Mouse (Mus musculus) midbrain, embryonic 12.5 days (tissue): ENCODE results near the gene Magi1. TPM values are rescaled to one million over a fixed set of nuclear protein-coding genes. Genes with fewer than 3 reads are reported as not detected.

Experiments used
- ATAC-seq: fragments of 200-750 bp; cut with Nextera tagmentation; 2 replicates; pipeline ENCODE4 v1.8.0; 2017; ENCODE audit warnings: low read depth, moderate TSS enrichment, moderate library complexity; ENCODE audit not compliant: low FRiP score
- H3K27ac ChIP-seq: fragments of 300-500 bp; sonication (generic); replicated peaks from 2 replicates; pipeline ENCODE4 v1.5.1; 2016; ENCODE audit warnings: mild to moderate bottlenecking
- H3K27me3 ChIP-seq: fragments of 300-500 bp; sonication (generic); 2 replicates; pipeline ENCODE4 v1.6.1; 2016; ENCODE audit warnings: mild to moderate bottlenecking
- H3K36me3 ChIP-seq: fragments of 300-500 bp; sonication (generic); 2 replicates; pipeline ENCODE4 v1.6.1; 2016
- H3K4me1 ChIP-seq: fragments of 300-500 bp; sonication (generic); 2 replicates; pipeline ENCODE4 v1.6.1; 2016
- H3K4me2 ChIP-seq: fragments of 300-500 bp; sonication (generic); replicated peaks from 2 replicates; pipeline ENCODE4 v1.6.1; 2016; ENCODE audit warnings: mild to moderate bottlenecking, moderate library complexity
- H3K4me3 ChIP-seq: fragments of 300-500 bp; sonication (generic); 2 replicates; pipeline ENCODE4 v1.5.1; 2016; ENCODE audit warnings: mild to moderate bottlenecking
- H3K9ac ChIP-seq: fragments of 300-500 bp; sonication (generic); replicated peaks from 2 replicates; pipeline ENCODE4 v1.6.1; 2016; ENCODE audit warnings: mild to moderate bottlenecking, moderate library complexity
- H3K9me3 ChIP-seq: fragments of 300-500 bp; sonication (generic); 2 replicates; pipeline ENCODE4 v1.6.1; 2016; ENCODE audit warnings: mild to moderate bottlenecking
- WGBS: fragments of 180-500 bp; shearing (Covaris S2); methylation state at CpG from one replicate; pipeline ENCODE4 v1.1.7; 2016; 5-methylcytosine and 5-hydroxymethylcytosine counted together
- polyA plus RNA-seq: library from polyadenylated mRNA; unstranded; fragments of >200 nt; fragmentation: Nextera tagmentation; extraction: Ambion mirVana; gene quantifications from 2 replicates; pipeline ENCODE4 v1.2.1, GENCODE M21; 2016

Magi1 gene
- polyA plus RNA-seq, 1 experiment from 2014 or later = 45.1 TPM

GRCm38 (mm10) chr6:94124279-94124678, 159.4 kb downstream of the Magi1 start:
- Histone ChIP-seq H3K27me3 (no peaks in the 10 kb centered on the region), H3K4me2 (no peak overlapping the region), H3K9me3 (no peaks in the 10 kb centered on the region), H3K4me3 (no peak overlapping the region), H3K4me1 (peaks cover 20% of the 10 kb centered on the region), H3K9ac (no peak overlapping the region), H3K36me3 (no peaks in the 10 kb centered on the region), H3K27ac (no peak overlapping the region)
- WGBS = 81% methylated on average over 2 of the region's 2 CpGs
- no peak for ATAC-seq

- ATAC-seq = no peak
- H3K27ac ChIP-seq = no peak overlapping the region
- no peaks in the 10 kb centered on the region for H3K27me3 ChIP-seq
- no peak overlapping the region for H3K9ac ChIP-seq
- no peak overlapping the region for H3K4me2 ChIP-seq
- no peaks in the 10 kb centered on the region for H3K9me3 ChIP-seq
- 70% methylated on average over 8 of the region's 8 CpGs for WGBS
- peaks cover 8% of the 10 kb centered on the region; the same call in 1 of the 2 replicates for H3K4me1 ChIP-seq
- no peaks in the 10 kb centered on the region for H3K36me3 ChIP-seq
- no peak overlapping the region for H3K4me3 ChIP-seq
Measured at GRCm38 (mm10) chr6:94122566-94123150, 161.1 kb downstream of the Magi1 start.

DNA sequence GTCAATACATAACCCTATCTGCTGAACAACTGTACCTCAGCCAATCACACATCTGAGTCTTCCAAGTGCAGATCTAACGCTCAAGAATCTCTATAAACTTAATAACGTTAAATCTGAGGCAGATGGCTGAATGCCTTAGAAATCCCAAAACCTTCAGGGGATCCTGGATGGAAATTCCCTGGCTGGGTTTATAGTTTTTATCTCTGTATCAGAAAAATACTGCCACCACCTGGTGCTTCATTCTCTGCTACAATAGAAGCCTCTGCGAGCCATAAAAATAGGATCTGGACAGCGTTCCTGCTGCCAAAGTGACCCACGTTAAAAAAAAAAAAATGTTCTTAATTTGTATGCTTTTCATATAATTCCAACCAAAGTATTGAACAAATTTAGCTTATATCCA, 162.2 kb downstream of the Magi1 start:
- WGBS = 78% methylated on average over 5 of the region's 5 CpGs
- Histone ChIP-seq H3K9ac (no peak overlapping the region), H3K9me3 (no peaks in the 10 kb centered on the region)

DNA sequence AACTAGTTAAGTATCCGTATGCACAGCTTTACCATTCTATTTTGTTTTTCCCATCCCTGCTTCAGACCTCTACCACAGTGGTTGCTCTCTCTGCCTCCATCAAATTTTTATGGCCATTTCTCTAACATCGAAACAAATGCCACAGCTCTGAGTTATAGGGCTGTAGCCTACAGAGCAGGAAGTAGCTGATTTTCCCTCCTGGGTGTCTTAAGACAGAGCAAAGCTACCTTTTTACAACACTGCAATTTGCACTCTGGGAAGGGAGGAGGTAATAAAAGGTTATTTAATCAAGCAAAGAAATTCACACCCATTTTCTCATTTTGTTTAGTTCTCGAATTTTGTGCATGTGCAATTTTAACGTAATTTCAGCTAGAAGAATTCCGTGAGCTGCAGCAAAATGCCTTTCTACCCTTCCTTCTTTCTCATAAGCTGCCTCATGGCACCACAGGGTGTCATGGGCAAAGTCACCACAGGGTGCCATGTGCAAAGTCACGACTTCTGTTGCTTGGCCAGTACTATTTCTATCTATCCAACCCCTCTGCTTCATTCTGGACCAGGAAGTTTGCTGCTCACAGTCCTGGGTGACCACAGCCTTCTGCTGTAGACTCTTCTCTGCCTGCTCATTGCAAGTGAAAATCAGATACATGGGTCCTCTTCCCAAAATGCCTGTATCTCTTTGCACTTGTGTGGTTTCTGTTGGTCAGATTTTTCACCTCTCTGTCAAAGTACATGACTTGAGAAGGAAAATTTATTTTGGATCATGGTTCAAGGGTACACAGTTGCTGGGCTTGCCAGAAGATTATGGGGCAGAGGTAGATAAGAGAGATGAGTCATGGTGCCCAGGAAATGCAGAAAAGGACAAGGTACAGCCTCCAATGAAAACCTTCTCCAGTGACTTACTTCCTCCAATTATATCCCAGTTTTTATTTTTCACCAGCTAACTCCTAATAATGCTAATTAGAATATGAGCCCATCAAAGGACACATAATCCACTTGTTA, 167.0 kb downstream of the Magi1 start:
- Histone ChIP-seq H3K36me3 (no peaks in the 10 kb centered on the region), H3K4me2 (no peak overlapping the region), H3K27ac (no peak overlapping the region), H3K4me3 (no peak overlapping the region), H3K27me3 (no peaks in the 10 kb centered on the region), H3K9ac (no peak overlapping the region), H3K9me3 (no peaks in the 10 kb centered on the region), H3K4me1 (no peaks in the 10 kb centered on the region)
- no peak for ATAC-seq
- WGBS = 86% methylated on average over 6 of the region's 6 CpGs

More for the DNA sequence above, 162.2 kb downstream of the Magi1 start:
- no peak overlapping the region for H3K4me2 ChIP-seq
- no peaks in the 10 kb centered on the region for H3K36me3 ChIP-seq
- no peak overlapping the region for H3K4me3 ChIP-seq
- ATAC-seq = no peak
- peaks cover 6% of the 10 kb centered on the region; the same call in 1 of the 2 replicates for H3K4me1 ChIP-seq
- H3K27ac ChIP-seq = no peak overlapping the region
- no peaks in the 10 kb centered on the region for H3K27me3 ChIP-seq

GRCm38 (mm10) chr6:94111833-94112232, 171.9 kb downstream of the Magi1 start:
- Histone ChIP-seq H3K36me3 (no peaks in the 10 kb centered on the region), H3K27me3 (no peaks in the 10 kb centered on the region), H3K27ac (no peak overlapping the region), H3K9ac (no peak overlapping the region), H3K9me3 (no peaks in the 10 kb centered on the region), H3K4me2 (no peak overlapping the region), H3K4me1 (no peaks in the 10 kb centered on the region), H3K4me3 (no peak overlapping the region)
- ATAC-seq = no peak

GRCm38 (mm10) chr6:94107401-94108107, 176.2 kb downstream of the Magi1 start:
- Histone ChIP-seq H3K4me2 (no peak overlapping the region), H3K27ac (no peak overlapping the region), H3K9ac (no peak overlapping the region), H3K9me3 (no peaks in the 10 kb centered on the region), H3K36me3 (no peaks in the 10 kb centered on the region), H3K27me3 (no peaks in the 10 kb centered on the region), H3K4me3 (no peak overlapping the region), H3K4me1 (peaks cover 5% of the 10 kb centered on the region; the same call in 1 of the 2 replicates)
- ATAC-seq = no peak
- 85% methylated on average over 11 of the region's 11 CpGs for WGBS

DNA sequence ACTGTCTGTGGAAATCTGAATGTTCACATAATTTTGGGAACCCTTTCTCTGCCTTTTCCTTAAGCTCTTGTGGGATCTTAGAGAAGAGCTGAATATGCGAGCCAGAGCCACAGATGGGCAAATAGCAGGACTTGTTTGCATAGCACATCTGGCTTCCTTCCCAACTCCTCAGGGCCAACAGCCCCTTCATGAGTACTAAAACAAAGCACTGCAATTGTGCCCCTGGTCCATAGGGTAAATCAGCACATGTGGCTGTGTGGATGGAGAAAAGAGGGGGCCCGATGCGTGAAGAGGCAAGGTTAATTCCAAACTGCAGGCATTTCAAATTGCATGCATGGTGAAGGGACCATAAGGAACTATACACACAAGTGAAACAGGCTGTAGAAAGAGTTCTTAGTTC, 180.1 kb downstream of the Magi1 start:
- no peak overlapping the region for H3K4me2 ChIP-seq
- WGBS = 64% methylated on average over 3 of the region's 3 CpGs
- H3K27me3 ChIP-seq = no peaks in the 10 kb centered on the region
- no peaks in the 10 kb centered on the region for H3K36me3 ChIP-seq
- no peak overlapping the region for H3K4me3 ChIP-seq
- no peaks in the 10 kb centered on the region for H3K9me3 ChIP-seq
- H3K27ac ChIP-seq = no peak overlapping the region
- ATAC-seq = no peak
- H3K9ac ChIP-seq = no peak overlapping the region
- H3K4me1 ChIP-seq = peaks cover 5% of the 10 kb centered on the region; the same call in 1 of the 2 replicates

- WGBS = 55% methylated on average over 5 of the region's 5 CpGs
- H3K27me3 ChIP-seq = no peaks in the 10 kb centered on the region
- H3K27ac ChIP-seq = no peak overlapping the region
- H3K9me3 ChIP-seq = no peaks in the 10 kb centered on the region
- ATAC-seq = no peak
- H3K4me2 ChIP-seq = no peak overlapping the region
- peaks cover 5% of the 10 kb centered on the region; the same call in 1 of the 2 replicates for H3K4me1 ChIP-seq
- H3K4me3 ChIP-seq = no peak overlapping the region
- no peaks in the 10 kb centered on the region for H3K36me3 ChIP-seq
- no peak overlapping the region for H3K9ac ChIP-seq
Measured at GRCm38 (mm10) chr6:94101256-94101655, 182.5 kb downstream of the Magi1 start.

GRCm38 (mm10) chr6:94094924-94095685, 188.6 kb downstream of the Magi1 start:
- peaks cover 3% of the 10 kb centered on the region; the same call in 1 of the 2 replicates for H3K27me3 ChIP-seq
- ATAC-seq = no peak
- H3K9ac ChIP-seq = no peak overlapping the region
- H3K27ac ChIP-seq = no peak overlapping the region
- no peak overlapping the region for H3K4me2 ChIP-seq
- 57% methylated on average over 4 of the region's 4 CpGs for WGBS
- no peaks in the 10 kb centered on the region for H3K36me3 ChIP-seq
- no peak overlapping the region for H3K4me3 ChIP-seq
- H3K4me1 ChIP-seq = peaks cover 15% of the 10 kb centered on the region
- H3K9me3 ChIP-seq = no peaks in the 10 kb centered on the region

GRCm38 (mm10) chr6:94092969-94093597, 190.6 kb downstream of the Magi1 start:
- no peaks in the 10 kb centered on the region for H3K9me3 ChIP-seq
- H3K9ac ChIP-seq = no peak overlapping the region
- WGBS = 47% methylated on average over 8 of the region's 8 CpGs
- H3K27ac ChIP-seq = no peak overlapping the region
- no peaks in the 10 kb centered on the region for H3K36me3 ChIP-seq
- H3K27me3 ChIP-seq = peaks cover 4% of the 10 kb centered on the region
- peaks cover 15% of the 10 kb centered on the region for H3K4me1 ChIP-seq
- ATAC-seq = no peak
- no peak overlapping the region for H3K4me2 ChIP-seq
- H3K4me3 ChIP-seq = no peak overlapping the region

GRCm38 (mm10) chr6:94092500-94092899, 191.2 kb downstream of the Magi1 start:
- H3K27ac ChIP-seq = no peak overlapping the region
- WGBS = 87% methylated on average over 4 of the region's 4 CpGs

More at GRCm38 (mm10) chr6:94092500-94092899, 191.2 kb downstream of the Magi1 start:
- Histone ChIP-seq H3K9ac (no peak overlapping the region), H3K4me2 (no peak overlapping the region), H3K36me3 (no peaks in the 10 kb centered on the region), H3K27me3 (peaks cover 9% of the 10 kb centered on the region), H3K4me3 (no peak overlapping the region), H3K9me3 (no peaks in the 10 kb centered on the region), H3K4me1 (peaks cover 19% of the 10 kb centered on the region)
- ATAC-seq = no peak
